Mouse (Mus musculus) olfactory bulb, adult 2 months (tissue): ENCODE data around the gene Thsd4.

Experiments used
- CTCF ChIP-seq: fragments of 200-500 bp; IDR thresholded peaks from 2 replicates; pipeline ENCODE4 v1.5.1; 2012; ENCODE audit warnings: low read depth, mild to moderate bottlenecking, low read length, moderate library complexity; ENCODE audit not compliant: insufficient read depth
- POLR2A ChIP-seq: fragments of 200-500 bp; IDR thresholded peaks from 2 replicates; pipeline ENCODE4 v1.6.1; 2012; ENCODE audit warnings: mild to moderate bottlenecking, low read depth, low read length, moderate library complexity; ENCODE audit not compliant: insufficient read depth

- TF ChIP-seq POLR2A (no peak), CTCF (no peak)
Observed at GRCm38 (mm10) chr9:60025919-60026318, 495.9 kb downstream of the Thsd4 start.
